Mouse (Mus musculus) left cerebral cortex, adult 18-20 months (tissue): Measurements from ENCODE around the gene Cd96. TPM values are rescaled to one million over a fixed set of nuclear protein-coding genes. Genes with fewer than 3 reads are reported as not detected.

ENCODE experiments used
- DNase-seq, 2 experiments: peaks; one replicate each; pipeline ENCODE4 v3.0.0; 2021 to 2022; ENCODE audit warnings: low spot score in 2 of 2, mixed read lengths in 1 of 2
- total RNA-seq, 2 experiments: library from RNA; stranded (reverse); gene quantifications; 2 replicates each; pipeline ENCODE4 v1.2.3; 2021

The Cd96 gene
- total RNA-seq, 2 experiments from 2014 or later = 0.16 TPM; not detected in 1

DNA sequence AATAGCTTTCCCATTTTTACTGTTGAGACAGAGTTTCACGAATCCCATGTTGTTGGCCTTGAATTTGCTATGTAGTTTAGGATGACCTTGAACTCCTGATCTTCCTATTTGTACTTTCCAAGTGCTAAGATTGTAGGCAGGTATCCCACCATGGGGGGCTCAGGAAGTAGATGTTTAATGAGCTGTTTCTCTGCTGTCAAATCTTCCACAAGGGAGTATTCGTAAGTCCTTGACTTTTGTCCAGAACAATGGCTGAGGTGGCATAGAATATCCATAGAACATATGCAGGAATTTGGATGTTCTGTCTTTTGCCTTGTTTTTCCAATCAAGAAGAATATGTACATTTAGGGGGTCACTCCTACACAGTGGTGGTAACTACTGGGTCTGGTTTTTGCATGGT lies 73.1 kb downstream of the Cd96 start:
- no peak for DNase-seq

GRCm38 (mm10) chr16:46036261-46036660 lies 83.8 kb downstream of the Cd96 start:
- no peak for DNase-seq

DNA sequence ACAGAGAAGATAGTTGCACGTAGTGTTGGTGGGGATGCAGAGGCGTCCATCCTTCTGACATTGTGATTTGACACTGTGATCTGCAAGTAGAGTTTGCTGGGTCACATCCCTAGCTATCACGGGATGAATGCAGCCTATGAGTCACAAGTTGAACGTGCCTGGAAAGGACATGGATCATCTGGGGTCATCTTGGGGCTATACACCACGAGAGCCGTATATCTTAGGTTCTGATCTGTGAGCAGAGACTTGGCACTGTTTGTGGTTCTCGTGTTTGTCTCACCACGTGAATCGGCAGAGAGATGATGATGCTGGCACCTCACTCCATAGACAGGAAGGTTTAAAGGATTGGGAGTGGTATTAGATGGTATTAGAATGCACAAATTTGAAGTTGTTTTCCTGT lies 86.2 kb downstream of the Cd96 start:
- no peak for DNase-seq

DNA sequence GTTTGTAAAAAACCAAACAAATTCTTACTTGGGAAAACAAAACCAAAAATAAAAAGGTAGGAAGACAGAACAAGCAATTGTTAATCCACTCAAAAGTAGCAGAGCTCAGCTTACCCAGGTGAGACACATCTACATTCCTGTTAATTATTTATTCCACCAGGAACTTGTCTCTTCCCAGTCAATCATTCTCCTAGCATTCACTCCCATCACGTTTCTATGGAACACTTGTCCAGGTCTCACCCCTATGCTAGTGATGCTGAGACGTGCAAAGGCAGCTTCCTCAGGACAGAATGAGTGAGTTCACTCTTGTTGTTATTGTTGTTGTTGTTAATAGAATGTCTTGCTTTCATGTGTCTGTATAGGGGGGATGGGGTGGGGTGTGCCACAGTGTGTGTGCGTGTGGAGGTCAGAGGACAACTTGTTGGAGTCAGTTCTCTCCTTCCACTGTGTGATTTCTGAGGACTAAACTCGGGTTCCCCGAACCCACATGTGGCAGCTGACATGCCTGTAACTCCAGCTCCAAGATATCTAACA lies 97.0 kb downstream of the Cd96 start:
- no peak for DNase-seq

GRCm38 (mm10) chr16:46022189-46022928 lies 97.7 kb downstream of the Cd96 start:
- peak; percentile 60 to 68 for DNase-seq

- no peak for DNase-seq
Measured at GRCm38 (mm10) chr16:46021302-46021701, 98.7 kb downstream of the Cd96 start.

DNA sequence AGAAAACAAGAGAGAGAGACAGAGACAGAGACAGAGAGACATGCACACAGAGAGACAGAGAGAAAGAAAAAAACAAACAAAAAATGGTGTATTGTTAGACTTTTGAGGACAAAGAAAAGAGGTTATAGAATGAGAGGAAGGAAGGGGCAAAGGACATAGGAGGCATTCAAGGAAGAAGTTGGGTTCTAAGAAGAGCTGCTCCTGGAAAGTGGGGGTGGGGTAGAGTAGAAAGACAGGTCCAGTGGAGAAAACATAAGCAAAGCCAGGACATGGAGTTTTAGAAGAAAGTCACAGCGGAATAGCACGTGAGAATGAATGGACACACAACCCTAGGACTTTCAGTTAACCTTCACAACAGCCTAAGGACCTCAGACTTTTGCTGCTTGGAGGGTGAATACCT lies 99.7 kb downstream of the Cd96 start:
- no peak for DNase-seq

DNA sequence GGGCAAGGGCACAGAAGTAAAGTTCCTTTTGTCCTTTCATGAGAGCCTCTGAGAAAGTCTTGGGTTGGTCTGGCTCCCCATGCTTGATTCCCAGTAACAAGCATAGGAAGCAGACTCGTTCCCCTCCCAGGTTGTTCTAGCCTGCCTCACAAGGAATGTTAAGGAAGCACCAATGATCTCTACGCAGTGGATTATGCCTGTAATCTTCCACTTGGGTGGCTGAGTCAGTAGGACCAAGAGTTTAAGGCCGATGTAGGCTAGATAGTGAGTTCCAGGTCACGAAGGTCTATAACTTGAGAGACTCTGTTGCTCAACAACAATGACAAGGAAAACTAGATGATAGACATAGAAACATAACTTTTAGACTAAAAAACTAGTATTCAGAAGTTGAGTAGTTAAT lies 100.3 kb downstream of the Cd96 start:
- no peak for DNase-seq

DNA sequence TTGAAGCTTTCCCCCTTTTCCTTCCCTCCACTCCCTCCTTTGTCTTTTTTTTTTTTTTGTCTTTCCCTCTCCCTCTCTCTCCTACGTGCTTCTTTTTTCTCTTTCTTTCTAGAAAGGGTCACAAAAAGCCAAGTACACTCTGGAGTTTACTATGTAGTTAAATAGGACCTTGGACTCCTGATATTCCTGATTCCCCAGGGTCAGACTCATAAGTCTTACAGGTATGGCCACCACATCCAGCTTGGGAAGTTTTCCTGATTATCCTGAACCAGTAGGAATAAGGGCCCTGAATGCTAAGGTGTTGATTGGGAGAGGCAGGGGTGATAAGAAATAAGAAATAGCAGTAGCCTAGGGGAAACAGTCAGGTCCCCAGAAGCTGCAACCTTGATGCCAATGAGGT lies 100.7 kb downstream of the Cd96 start:
- DNase-seq = no peak

GRCm38 (mm10) chr16:46011696-46012095 lies 108.4 kb downstream of the Cd96 start:
- DNase-seq = no peak

- no peak for DNase-seq
Measured at GRCm38 (mm10) chr16:46010906-46011220, 109.2 kb downstream of the Cd96 start.

DNA sequence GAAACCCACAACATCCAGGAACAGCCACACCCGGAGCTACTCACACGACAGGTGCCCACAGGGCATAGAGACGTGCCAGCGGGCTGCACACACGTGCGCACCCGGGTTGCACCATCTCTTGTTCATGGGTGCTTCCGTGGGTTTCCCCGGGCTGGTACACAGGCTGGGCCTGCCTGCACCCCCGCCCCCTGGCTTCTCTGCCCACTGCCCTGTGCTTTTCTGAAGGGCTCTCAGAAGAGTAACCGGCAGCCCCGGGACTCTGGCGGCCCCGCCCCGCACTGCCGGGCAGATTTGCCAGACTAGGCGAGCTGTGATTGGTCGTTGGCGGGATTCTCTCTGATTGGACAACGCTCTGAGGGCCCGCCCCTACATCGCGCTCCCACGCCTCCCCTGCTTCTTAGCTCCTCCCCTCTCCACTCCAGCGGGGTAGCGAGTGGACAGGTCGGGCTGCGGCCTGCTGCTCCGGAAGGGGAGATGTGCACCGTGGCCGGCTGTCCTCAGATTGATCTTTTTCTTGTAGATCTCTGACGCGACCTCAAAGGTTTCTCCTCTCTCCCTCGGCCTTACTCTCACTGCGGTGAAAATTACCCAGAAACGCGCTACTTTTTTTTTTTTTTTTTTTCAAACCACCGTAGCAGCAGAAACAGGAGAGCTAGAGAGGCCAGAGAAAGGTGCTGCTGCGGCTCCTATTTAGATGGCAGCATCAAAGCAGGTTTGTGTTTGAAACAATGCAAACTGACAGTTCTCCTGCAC lies 109.7 kb downstream of the Cd96 start, which contains the start of gene Plcxd2:
Gene Plcxd2 (minus strand): TSS at position 66 of the 753 bp plus-strand sequence.
- DNase-seq = peak; percentile 92 to 95

GRCm38 (mm10) chr16:46009717-46010116 lies 110.3 kb downstream of the Cd96 start:
- no peak for DNase-seq

DNA sequence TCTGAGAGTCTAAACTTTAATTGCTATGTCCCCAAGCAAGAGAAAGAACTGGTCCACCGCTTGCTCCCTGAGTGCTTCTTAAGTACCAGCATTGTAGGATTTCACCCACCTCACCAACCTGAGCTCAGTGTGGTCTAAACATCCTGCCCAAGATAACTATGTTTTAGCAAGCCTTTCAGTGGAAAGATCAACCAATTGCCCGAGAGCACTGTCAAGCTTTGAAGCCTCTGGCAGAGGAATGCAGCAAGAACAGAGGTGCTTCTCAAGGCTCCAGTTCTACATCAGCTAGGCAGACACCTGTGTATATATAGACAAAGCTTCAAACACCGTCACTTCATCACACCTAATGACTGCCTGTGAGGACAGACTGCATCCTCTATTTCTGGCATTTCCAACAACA lies 111.3 kb downstream of the Cd96 start:
- DNase-seq = no peak

DNA sequence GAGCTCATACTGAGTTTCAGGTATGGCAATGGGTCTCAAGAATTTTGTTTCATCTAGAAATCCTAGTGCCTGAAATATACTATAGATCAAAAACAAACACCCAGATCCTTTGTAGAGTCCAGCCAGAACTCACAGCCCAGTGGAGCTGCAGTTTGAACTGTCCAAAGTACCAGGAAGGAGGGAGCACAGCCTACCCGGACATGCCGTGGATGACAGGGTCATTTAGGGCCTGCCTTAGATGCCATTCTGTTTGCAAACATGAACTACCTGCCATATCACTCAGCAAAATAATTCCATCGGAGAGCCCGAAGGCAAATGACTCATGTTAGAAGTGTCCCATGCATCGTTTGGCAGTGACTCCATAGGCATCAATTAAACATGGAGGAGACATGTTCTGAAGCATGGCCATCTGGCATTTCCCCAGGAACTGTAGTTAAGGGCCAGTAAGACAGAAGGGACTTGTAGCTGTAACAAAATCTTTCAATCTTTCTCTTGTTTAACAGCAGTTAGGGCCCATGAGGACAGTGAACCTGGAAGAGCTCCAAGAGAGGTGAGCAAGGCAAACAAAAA lies 111.9 kb downstream of the Cd96 start:
- no peak for DNase-seq

DNA sequence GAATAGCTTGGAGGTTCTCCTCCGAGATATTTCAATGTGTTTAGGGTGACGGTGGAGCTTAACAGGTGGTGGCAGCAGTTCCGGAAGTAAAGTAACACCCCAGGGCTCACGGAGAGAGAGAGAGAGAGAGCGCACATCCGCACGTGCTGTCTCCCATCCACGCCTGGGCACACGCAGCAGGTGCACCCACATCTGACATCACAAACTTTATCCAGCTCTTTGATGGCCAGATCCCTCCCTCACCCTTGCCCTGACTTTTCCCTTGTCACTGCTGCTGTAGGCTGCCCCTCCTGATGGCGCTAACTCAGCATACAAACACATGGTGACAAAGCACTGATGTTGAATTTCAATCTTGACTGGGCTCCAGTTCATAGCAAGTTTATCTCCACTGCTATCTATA lies 113.8 kb downstream of the Cd96 start:
- no peak for DNase-seq

- peak; percentile 19 to 34 for DNase-seq
Measured at GRCm38 (mm10) chr16:46001550-46002166, 118.4 kb downstream of the Cd96 start.

GRCm38 (mm10) chr16:46000976-46001375 lies 119.1 kb downstream of the Cd96 start:
- no peak for DNase-seq

DNA sequence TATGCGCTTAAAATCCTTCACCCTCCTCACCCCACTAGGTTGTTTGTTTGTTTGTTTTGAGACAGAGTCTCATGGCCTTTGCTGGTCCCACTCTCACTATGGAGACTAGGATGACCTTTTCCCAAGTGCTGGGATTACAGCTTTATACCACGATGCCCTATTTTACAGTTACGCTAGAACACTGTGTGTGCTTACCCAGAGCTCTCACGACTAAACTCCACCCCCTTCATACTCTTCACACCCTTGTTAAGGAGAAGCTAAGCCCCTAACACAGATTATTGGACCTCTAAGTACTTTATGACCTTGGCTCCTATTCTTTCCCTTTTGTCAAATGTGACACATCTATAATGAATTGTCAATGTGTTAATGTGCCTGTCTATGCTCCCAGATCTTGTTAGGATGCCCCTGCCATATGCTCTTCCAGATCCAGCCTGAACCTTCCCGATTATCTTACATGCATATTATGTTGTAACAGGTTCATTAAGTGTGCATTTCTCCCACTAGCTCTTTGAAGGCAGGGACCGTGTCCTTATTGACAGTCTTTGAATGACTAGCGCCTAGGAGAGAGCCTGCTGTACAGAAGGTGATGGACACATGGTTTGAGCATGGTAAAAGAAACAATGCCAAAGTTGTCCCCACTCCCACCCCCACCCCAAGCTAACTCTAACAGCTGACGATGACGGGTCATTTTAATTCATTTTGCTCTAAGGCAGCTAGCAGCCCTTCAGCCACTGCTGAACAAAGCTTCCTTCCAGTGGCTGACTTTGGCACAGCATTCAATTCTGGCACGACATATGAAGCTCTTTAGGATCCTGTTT lies 120.5 kb downstream of the Cd96 start:
- no peak for DNase-seq

- no peak for DNase-seq
Measured at GRCm38 (mm10) chr16:45998231-45998630, 121.8 kb downstream of the Cd96 start.
